Mouse (Mus musculus) limb, embryonic 14.5 days (tissue): ENCODE results near the gene Slc39a11. TPM values are rescaled to one million over a fixed set of nuclear protein-coding genes. Genes with fewer than 3 reads are reported as not detected.

Experiments
- ATAC-seq: fragments of 200-750 bp; cut with Nextera tagmentation; 2 replicates; pipeline ENCODE4 v1.8.0; 2017; ENCODE audit warnings: low read depth, moderate number of reproducible peaks, moderate TSS enrichment; ENCODE audit not compliant: low FRiP score
- DNase-seq: peaks from one replicate; pipeline ENCODE4 v3.0.0-alpha.2; 2015; ENCODE audit warnings: low spot score
- H3K27ac ChIP-seq: fragments of 300-500 bp; sonication (generic); replicated peaks from 2 replicates; pipeline ENCODE4 v1.5.1; 2014; ENCODE audit warnings: low read depth, mild to moderate bottlenecking, low read length, moderate library complexity, mixed read lengths
- H3K27me3 ChIP-seq: fragments of 300-500 bp; sonication (generic); 2 replicates; pipeline ENCODE4 v1.6.1; 2014; ENCODE audit warnings: low read length, mixed read lengths; ENCODE audit not compliant: control insufficient read depth, insufficient read depth
- H3K36me3 ChIP-seq: fragments of 300-500 bp; sonication (generic); 2 replicates; pipeline ENCODE4 v1.6.1; 2014; ENCODE audit warnings: mild to moderate bottlenecking, low read length, moderate library complexity, mixed read lengths; ENCODE audit not compliant: control insufficient read depth, insufficient read depth
- H3K4me1 ChIP-seq: fragments of 300-500 bp; sonication (generic); 2 replicates; pipeline ENCODE4 v1.6.1; 2014; ENCODE audit warnings: antibody characterized with exemption, low read length, mixed read lengths; ENCODE audit not compliant: control insufficient read depth, insufficient read depth
- H3K4me2 ChIP-seq: fragments of 300-500 bp; sonication (generic); replicated peaks from 2 replicates; pipeline ENCODE4 v1.6.1; 2014; ENCODE audit warnings: low read depth, mild to moderate bottlenecking, low read length, moderate library complexity; ENCODE audit not compliant: severe bottlenecking
- H3K4me3 ChIP-seq: fragments of 300-500 bp; sonication (generic); replicated peaks from 2 replicates; pipeline ENCODE4 v1.5.1; 2014; ENCODE audit warnings: low read length
- H3K9ac ChIP-seq: fragments of 300-500 bp; sonication (generic); 2 replicates; pipeline ENCODE4 v1.6.1; 2014; ENCODE audit warnings: mild to moderate bottlenecking, low read depth, low read length, moderate library complexity; ENCODE audit not compliant: severe bottlenecking
- H3K9me3 ChIP-seq: fragments of 300-500 bp; sonication (generic); 2 replicates; pipeline ENCODE4 v1.6.1; 2016; ENCODE audit warnings: low read length; ENCODE audit not compliant: control insufficient read depth
- POLR2A ChIP-seq: fragments of 200-500 bp; IDR thresholded peaks from 2 replicates; pipeline ENCODE4 v1.8.0; 2012; ENCODE audit warnings: inconsistent platforms, mild to moderate bottlenecking, moderate library complexity, borderline replicate concordance; ENCODE audit not compliant: insufficient read depth, insufficient read length; ENCODE audit errors: extremely low read depth
- WGBS: fragments of 180-500 bp; shearing (Covaris S2); extraction: QIAGEN DNeasy Blood & Tissue Kit; methylation state at CpG from one replicate; pipeline ENCODE4 v1.1.7; 2014; 5-methylcytosine and 5-hydroxymethylcytosine counted together
- polyA plus RNA-seq, 2 experiments: library from polyadenylated mRNA; depleted of rRNA in 1 of 2; stranded (reverse) in 1 of 2; unstranded in 1 of 2; fragments of >200 nt; fragmentation: Nextera tagmentation in 1 of 2; extraction: Ambion mirVana in 1 of 2; gene quantifications; 2 replicates each; pipeline versions ENCODE4 v1.2.1 to v1.2.3; 2012 to 2014

Gene Slc39a11
- polyA plus RNA-seq, 2 experiments: 17.2 to 24.5 TPM

DNA sequence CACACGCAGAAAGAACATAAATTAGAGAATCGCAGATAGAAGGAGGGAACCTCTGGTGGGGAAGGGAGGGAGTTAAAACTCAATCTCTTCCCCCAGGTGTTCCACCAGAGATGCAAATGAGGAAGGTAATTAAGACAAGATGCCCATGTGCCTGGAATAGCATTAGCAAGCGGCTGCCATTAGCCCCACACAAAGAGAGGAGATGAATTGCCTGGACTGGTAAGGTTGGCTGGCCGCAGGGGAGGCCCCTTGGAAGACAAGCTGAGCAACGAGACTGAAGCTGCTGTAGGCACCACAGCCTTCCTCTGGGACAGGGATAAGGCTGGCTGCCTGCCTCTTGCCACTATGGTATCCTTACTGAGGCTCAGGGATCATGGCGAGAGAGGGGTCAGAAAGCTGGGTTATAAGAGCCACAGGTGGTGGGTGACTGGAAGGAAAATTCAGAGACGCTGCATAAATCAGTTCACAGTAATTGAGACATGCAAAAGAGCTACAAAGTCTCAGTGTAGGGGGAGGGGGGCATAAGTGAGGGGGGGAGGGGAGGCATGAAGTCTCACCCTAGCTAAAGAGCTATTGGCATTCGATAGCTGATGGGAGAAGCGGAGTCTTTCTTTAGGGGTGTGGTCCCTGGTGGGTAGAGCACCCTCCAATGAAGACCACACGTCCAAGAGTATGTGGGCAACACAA lies 340.5 kb downstream of the Slc39a11 start:
- Histone ChIP-seq H3K4me1 (no peaks in the 10 kb centered on the region), H3K9ac (no peak overlapping the region), H3K4me2 (no peak overlapping the region), H3K27ac (no peak overlapping the region), H3K9me3 (no peaks in the 10 kb centered on the region), H3K4me3 (no peak overlapping the region), H3K36me3 (no peaks in the 10 kb centered on the region), H3K27me3 (no peaks in the 10 kb centered on the region)
- ATAC-seq: no peak
- no peak for TF ChIP-seq POLR2A
- DNase-seq: no peak
- WGBS: 49% methylated on average over 10 of the region's 10 CpGs

DNA sequence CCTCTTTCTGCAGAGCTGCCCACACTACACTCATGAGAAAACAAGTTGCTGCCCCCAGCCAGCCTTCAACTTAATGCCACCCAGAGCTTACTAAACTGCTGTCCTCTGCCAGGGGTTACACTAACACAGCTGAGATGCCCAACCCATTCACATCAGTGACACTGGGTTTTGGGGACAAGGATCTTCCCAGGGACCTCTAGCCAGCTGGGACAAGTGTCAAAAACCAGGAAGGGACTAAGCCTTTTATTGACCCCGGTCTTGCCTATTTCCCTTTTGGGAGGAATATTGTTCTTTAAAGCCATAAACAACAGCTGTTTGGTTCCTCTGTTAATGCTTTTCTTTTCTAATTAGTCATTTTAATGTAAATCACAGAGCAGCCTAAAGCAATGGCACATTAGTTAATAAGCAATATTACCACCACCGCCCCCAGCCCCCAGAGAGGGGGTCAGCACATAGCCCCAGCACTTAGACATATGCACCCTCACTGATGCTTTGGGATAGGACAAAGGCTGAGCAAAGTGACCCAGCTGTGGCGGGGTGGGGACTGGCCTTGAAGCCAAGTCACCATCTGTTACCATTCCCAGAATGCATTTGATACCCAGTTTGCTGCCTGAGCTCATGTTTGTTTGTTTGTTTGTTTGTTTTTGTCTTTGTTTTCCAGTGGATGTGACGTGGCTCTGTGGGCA lies 341.5 kb downstream of the Slc39a11 start:
- Histone ChIP-seq H3K27me3 (no peaks in the 10 kb centered on the region), H3K4me3 (no peak overlapping the region), H3K4me2 (no peak overlapping the region), H3K4me1 (no peaks in the 10 kb centered on the region), H3K9me3 (no peaks in the 10 kb centered on the region), H3K36me3 (no peaks in the 10 kb centered on the region), H3K9ac (no peak overlapping the region), H3K27ac (no peak overlapping the region)
- no peak for DNase-seq
- ATAC-seq: no peak
- no peak for TF ChIP-seq POLR2A
- 55% methylated on average over 4 of the region's 4 CpGs for WGBS

DNA sequence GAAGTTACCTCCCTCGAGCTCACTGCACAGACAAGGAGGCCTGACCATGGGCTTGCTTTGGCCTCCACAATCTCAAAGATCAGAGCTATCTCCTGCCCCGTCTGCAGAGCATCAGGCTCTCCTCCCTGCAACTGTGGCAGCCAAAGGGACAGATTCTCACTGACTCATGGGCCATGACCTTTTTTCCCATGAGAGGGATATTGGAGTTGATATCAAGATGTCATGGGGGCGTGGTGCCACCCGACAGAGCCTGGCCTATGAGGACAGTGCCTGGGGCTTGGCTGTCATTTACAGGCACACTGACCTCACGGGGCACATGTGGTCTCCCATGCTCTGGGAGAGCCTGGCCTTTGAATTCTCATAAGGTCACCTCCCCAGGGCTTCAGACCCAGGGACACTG lies 346.7 kb downstream of the Slc39a11 start:
- Histone ChIP-seq H3K9ac (no peak overlapping the region), H3K4me1 (no peaks in the 10 kb centered on the region), H3K27me3 (no peaks in the 10 kb centered on the region), H3K4me2 (no peak overlapping the region), H3K36me3 (no peaks in the 10 kb centered on the region), H3K4me3 (no peak overlapping the region), H3K27ac (no peak overlapping the region), H3K9me3 (no peaks in the 10 kb centered on the region)
- 77% methylated on average over 5 of the region's 5 CpGs for WGBS
- ATAC-seq (no peak), DNase-seq (no peak)
- TF ChIP-seq POLR2A: no peak

DNA sequence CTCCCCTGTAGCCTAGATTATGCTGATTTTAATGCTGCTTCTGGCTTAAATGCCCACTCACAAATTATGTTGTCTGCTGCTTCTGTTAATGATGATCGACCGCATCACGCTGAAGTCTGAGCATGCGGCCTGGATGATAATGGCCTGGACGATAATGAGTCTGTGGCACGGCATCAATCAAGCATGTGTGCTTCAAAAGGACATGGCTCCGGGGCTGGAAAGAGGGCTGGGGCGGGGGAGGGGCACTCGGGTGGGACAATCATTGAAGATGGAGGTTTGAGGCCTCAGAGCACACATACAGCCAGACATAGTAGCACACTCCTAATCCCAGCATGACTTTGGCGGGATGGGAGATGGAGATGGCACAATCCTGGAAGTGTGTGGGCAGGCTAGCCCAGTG lies 350.4 kb downstream of the Slc39a11 start:
- no peak for DNase-seq
- no peak for ATAC-seq
- TF ChIP-seq POLR2A: no peak
- Histone ChIP-seq H3K4me3 (no peak overlapping the region), H3K27ac (no peak overlapping the region), H3K4me2 (no peak overlapping the region), H3K9ac (no peak overlapping the region), H3K4me1 (peaks cover 21% of the 10 kb centered on the region), H3K36me3 (no peaks in the 10 kb centered on the region), H3K27me3 (no peaks in the 10 kb centered on the region), H3K9me3 (no peaks in the 10 kb centered on the region)
- WGBS: 58% methylated on average over 10 of the region's 10 CpGs

GRCm38 (mm10) chr11:113297765-113298164 lies 352.1 kb downstream of the Slc39a11 start:
- no peak overlapping the region for H3K9ac ChIP-seq
- no peak overlapping the region for H3K27ac ChIP-seq
- DNase-seq (peak; percentile 89), ATAC-seq (peak; percentile 41; the same call in 1 of the 2 replicates)
- H3K36me3 ChIP-seq: no peaks in the 10 kb centered on the region
- no peak overlapping the region for H3K4me2 ChIP-seq
- no peak overlapping the region for H3K4me3 ChIP-seq
- TF ChIP-seq POLR2A: no peak
- H3K9me3 ChIP-seq: no peaks in the 10 kb centered on the region
- 9% methylated on average over 2 of the region's 2 CpGs for WGBS
- no peaks in the 10 kb centered on the region for H3K27me3 ChIP-seq
- peaks cover 31% of the 10 kb centered on the region for H3K4me1 ChIP-seq
